Mouse (Mus musculus) heart, adult 2 months (tissue): ENCODE measurements around the gene Mindy1. TPM values are rescaled to one million over a fixed set of nuclear protein-coding genes. Genes with fewer than 3 reads are reported as not detected.

Experiments
- DNase-seq, 2 experiments: peaks; one replicate each; pipeline ENCODE4 v3.0.0; 2021
- H3K27ac ChIP-seq: fragments of 200-600 bp; 2 replicates; pipeline ENCODE4 v1.8.1; 2022
- H3K27me3 ChIP-seq: fragments of 200-500 bp; 2 replicates; pipeline ENCODE4 v1.6.1; 2012; ENCODE audit warnings: mild to moderate bottlenecking, low read length, inconsistent platforms, mixed read lengths; ENCODE audit not compliant: control insufficient read depth, insufficient read depth
- H3K36me3 ChIP-seq: fragments of 200-500 bp; 2 replicates; pipeline ENCODE4 v1.6.1; 2012; ENCODE audit warnings: low read length, inconsistent platforms; ENCODE audit not compliant: control insufficient read depth, insufficient read depth
- H3K4me1 ChIP-seq: fragments of 200-500 bp; 2 replicates; pipeline ENCODE4 v1.6.1; 2011; ENCODE audit warnings: low read length; ENCODE audit not compliant: control insufficient read depth, insufficient read depth
- H3K4me3 ChIP-seq: fragments of 200-600 bp; 2 replicates; pipeline ENCODE4 v1.8.1; 2022
- H3K79me2 ChIP-seq: fragments of 200-500 bp; replicated peaks from 2 replicates; pipeline ENCODE4 v1.6.1; 2012; ENCODE audit warnings: mild to moderate bottlenecking, inconsistent platforms, low read length, moderate library complexity, mixed read lengths; ENCODE audit not compliant: control insufficient read depth, insufficient read depth
- H3K9ac ChIP-seq: fragments of 200-500 bp; 2 replicates; pipeline ENCODE4 v1.6.1; 2012; ENCODE audit warnings: low read depth, mild to moderate bottlenecking, control low read depth, inconsistent platforms, low read length, mixed read lengths
- CTCF ChIP-seq: fragments of 200-600 bp; IDR thresholded peaks from 2 replicates; pipeline ENCODE4 v1.8.1; 2022; ENCODE audit warnings: antibody characterized with exemption, mild to moderate bottlenecking, moderate library complexity
- EP300 ChIP-seq: fragments of 200-500 bp; IDR thresholded peaks from 2 replicates; pipeline ENCODE4 v1.6.1; 2011; ENCODE audit warnings: low read depth, low read length, control low read depth; ENCODE audit not compliant: insufficient read depth
- POLR2A ChIP-seq: fragments of 200-500 bp; IDR thresholded peaks from 2 replicates; pipeline ENCODE4 v1.6.1; 2011; ENCODE audit warnings: mild to moderate bottlenecking, low read depth, low read length, control low read depth; ENCODE audit not compliant: insufficient read depth
- WGBS: fragments of 180-500 bp; shearing (Covaris S2); methylation state at CpG from one replicate; pipeline ENCODE4 v1.1.7; 2018; 5-methylcytosine and 5-hydroxymethylcytosine counted together
- intact Hi-C: fragments of 180-260 bp; cut with DNase I; formaldehyde crosslinking; loops from one replicate; pipeline ENCODE4 v1.15.1; 2025
- long read RNA-seq: library from polyadenylated mRNA; stranded (forward); transcript quantifications from one replicate; pipeline ENCODE4 v2.0.0, GENCODE M21; 2021
- polyA plus RNA-seq: library from polyadenylated mRNA; depleted of rRNA; stranded (reverse); fragments of >200 nt; gene quantifications from 2 replicates; pipeline ENCODE4 v1.2.3, GENCODE M21; 2012; rRNA removed
- total RNA-seq, 2 experiments: library from RNA; stranded (reverse); gene quantifications; 2 replicates each; pipeline ENCODE4 v1.2.3; 2021

Mindy1 gene
- 10 to 100 TPM; 17.5 to 21.3 TPM for total RNA-seq
- polyA plus RNA-seq, result 32.2 and 36.9 TPM in 2 replicates
- long read RNA-seq, transcript Mindy1-202 (10 exons, 2,827 nt), result major isoform, 13 of 18 reads
- long read RNA-seq, partial matches to known transcripts, result 3 of 18 reads
- long read RNA-seq, other reads (novel, unspliced or antisense), result 2 of 18 reads

GRCm38 (mm10) chr3:95281216-95282126, at the start of gene Mindy1, which contains the start of gene Prune1:
Mindy1 (plus strand) TSS chr3:95281345.
Prune1 (minus strand) TSS chr3:95282076.
- Histone ChIP-seq H3K27ac (peak within 1 kb of the TSS; percentile 98), H3K9ac (peak within 1 kb of the TSS; percentile 91), H3K36me3 (no peaks in the 10 kb centered on the region), H3K79me2 (no peaks in the 10 kb centered on the region), H3K4me1 (peaks cover 2% of the 10 kb centered on the region), H3K27me3 (no peaks in the 10 kb centered on the region), H3K4me3 (peak within 1 kb of the TSS; percentile 88)
- WGBS, result under 1% methylated on average over 53 of the region's 53 CpGs
- peak; percentile 98 to 99 for DNase-seq
- intact Hi-C loops, result loop anchor here (2.0 to 5.0 kb wide), 3 partner anchors 33 to 64 kb away; partner anchors contain the start of genes Cers2, Gabpb2 and Mllt11
- TF ChIP-seq CTCF, result peak; percentile 60
- TF ChIP-seq EP300, result no peak
- peak; percentile 85 for TF ChIP-seq POLR2A

GRCm38 (mm10) chr3:95232771-95233170, 48.4 kb upstream of the Mindy1 start:
- no peak for DNase-seq
- H3K27me3 ChIP-seq, result no peaks in the 10 kb centered on the region
- 49% methylated on average over 7 of the region's 7 CpGs for WGBS
- no peak overlapping the region for H3K9ac ChIP-seq
- no peak overlapping the region for H3K4me3 ChIP-seq
- H3K4me1 ChIP-seq, result peaks cover 13% of the 10 kb centered on the region
- no peak overlapping the region for H3K27ac ChIP-seq
- H3K79me2 ChIP-seq, result peaks cover 3% of the 10 kb centered on the region
- H3K36me3 ChIP-seq, result no peaks in the 10 kb centered on the region
- TF ChIP-seq EP300 (no peak), POLR2A (no peak), CTCF (no peak)
- intact Hi-C loops, result loop anchor here (5.0 kb wide), 1 partner anchor 50 kb away; the partner anchor contains the start of genes Mindy1 and Prune1

- H3K27me3 ChIP-seq, result no peaks in the 10 kb centered on the region
- WGBS, result 78% methylated on average over 16 of the region's 16 CpGs
- no peak overlapping the region for H3K4me3 ChIP-seq
- H3K9ac ChIP-seq, result no peak overlapping the region
- H3K27ac ChIP-seq, result no peak overlapping the region
- no peaks in the 10 kb centered on the region for H3K36me3 ChIP-seq
- H3K79me2 ChIP-seq, result peaks cover 3% of the 10 kb centered on the region
- intact Hi-C loops, result loop anchor here (5.0 kb wide), 1 partner anchor 49 kb away; the partner anchor contains the start of genes Mindy1 and Prune1
- H3K4me1 ChIP-seq, result peaks cover 16% of the 10 kb centered on the region
- TF ChIP-seq EP300, result no peak
- no peak for TF ChIP-seq POLR2A
- TF ChIP-seq CTCF, result no peak
- DNase-seq, result no peak
Observed at GRCm38 (mm10) chr3:95233303-95233980, 47.7 kb upstream of the Mindy1 start.

GRCm38 (mm10) chr3:95235386-95236301, 45.5 kb upstream of the Mindy1 start:
- Histone ChIP-seq H3K36me3 (no peaks in the 10 kb centered on the region), H3K4me3 (no peak overlapping the region), H3K9ac (no peak overlapping the region), H3K27me3 (no peaks in the 10 kb centered on the region), H3K4me1 (peaks cover 14% of the 10 kb centered on the region), H3K27ac (no peak overlapping the region), H3K79me2 (no peaks in the 10 kb centered on the region; the same call in 1 of the 2 replicates)
- WGBS, result 89% methylated on average over 23 of the region's 23 CpGs
- DNase-seq, result no peak
- intact Hi-C loops, result no loop called here
- TF ChIP-seq EP300 (no peak), POLR2A (no peak), CTCF (no peak)

- H3K79me2 ChIP-seq, result no peaks in the 10 kb centered on the region
- H3K27ac ChIP-seq, result peak overlapping the region; percentile 36
- DNase-seq, result no peak
- intact Hi-C loops, result no loop called here
- H3K4me1 ChIP-seq, result peaks cover 5% of the 10 kb centered on the region
- H3K36me3 ChIP-seq, result no peaks in the 10 kb centered on the region
- TF ChIP-seq POLR2A (no peak), EP300 (no peak), CTCF (no peak)
- H3K27me3 ChIP-seq, result no peaks in the 10 kb centered on the region
- no peak overlapping the region for H3K9ac ChIP-seq
- 50% methylated on average over 8 of the region's 8 CpGs for WGBS
- no peak overlapping the region for H3K4me3 ChIP-seq
Observed at GRCm38 (mm10) chr3:95237541-95238099, 43.5 kb upstream of the Mindy1 start.
